Mouse (Mus musculus) forebrain, embryonic 11.5 days (tissue): Measurements from ENCODE around the gene Dok5. TPM values are rescaled to one million over a fixed set of nuclear protein-coding genes. Genes with fewer than 3 reads are reported as not detected.

Experiments used
- ATAC-seq: fragments of 200-750 bp; cut with Nextera tagmentation; replicated peaks from 2 replicates; pipeline ENCODE4 v1.8.0; 2017; ENCODE audit warnings: moderate TSS enrichment; ENCODE audit not compliant: low FRiP score
- DNase-seq: peaks from one replicate; pipeline ENCODE4 v3.0.0-alpha.2; 2017; ENCODE audit warnings: low spot score
- H3K27ac ChIP-seq: fragments of 300-500 bp; sonication (generic); 2 replicates; pipeline ENCODE4 v1.5.1; 2014; ENCODE audit warnings: low read depth, low read length
- H3K27me3 ChIP-seq: fragments of 300-500 bp; sonication (generic); 2 replicates; pipeline ENCODE4 v1.6.1; 2014; ENCODE audit warnings: mild to moderate bottlenecking, low read length, mixed read lengths; ENCODE audit not compliant: control insufficient read depth, insufficient read depth
- H3K36me3 ChIP-seq: fragments of 300-500 bp; sonication (generic); 2 replicates; pipeline ENCODE4 v1.6.1; 2014; ENCODE audit warnings: mild to moderate bottlenecking, low read length, moderate library complexity, mixed read lengths; ENCODE audit not compliant: control insufficient read depth, insufficient read depth
- H3K4me1 ChIP-seq: fragments of 300-500 bp; sonication (generic); replicated peaks from 2 replicates; pipeline ENCODE4 v1.6.1; 2014; ENCODE audit warnings: low read length, mixed read lengths; ENCODE audit not compliant: control insufficient read depth, insufficient read depth
- H3K4me2 ChIP-seq: fragments of 300-500 bp; sonication (generic); 2 replicates; pipeline ENCODE4 v1.6.1; 2014; ENCODE audit warnings: low read depth, mild to moderate bottlenecking, low read length, moderate library complexity, mixed read lengths; ENCODE audit not compliant: severe bottlenecking
- H3K4me3 ChIP-seq: fragments of 300-500 bp; sonication (generic); 2 replicates; pipeline ENCODE4 v1.5.1; 2014; ENCODE audit warnings: low read depth, low read length
- H3K9ac ChIP-seq: fragments of 300-500 bp; sonication (generic); 2 replicates; pipeline ENCODE4 v1.6.1; 2014; ENCODE audit warnings: low read length
- H3K9me3 ChIP-seq: fragments of 300-500 bp; sonication (generic); 2 replicates; pipeline ENCODE4 v1.6.1; 2016; ENCODE audit warnings: low read length, mixed read lengths; ENCODE audit not compliant: control insufficient read depth
- WGBS: fragments of 180-500 bp; shearing (Covaris S2); extraction: QIAGEN DNeasy Blood & Tissue Kit; methylation state at CpG from one replicate; pipeline ENCODE4 v1.1.7; 2014; 5-methylcytosine and 5-hydroxymethylcytosine counted together
- polyA plus RNA-seq: library from polyadenylated mRNA; unstranded; fragments of >200 nt; fragmentation: Nextera tagmentation; extraction: Ambion mirVana; gene quantifications from 2 replicates; pipeline ENCODE4 v1.2.1, GENCODE M21; 2014

Dok5 gene
- polyA plus RNA-seq, 1 experiment from 2014 or later, result 6.2 TPM

- Histone ChIP-seq H3K9ac (no peak overlapping the region), H3K4me2 (no peak overlapping the region), H3K4me1 (peaks cover 2% of the 10 kb centered on the region; the same call in 1 of the 2 replicates), H3K36me3 (no peaks in the 10 kb centered on the region), H3K9me3 (no peaks in the 10 kb centered on the region), H3K4me3 (no peak overlapping the region), H3K27me3 (no peaks in the 10 kb centered on the region), H3K27ac (no peak overlapping the region)
- 90% methylated on average over 8 of the region's 8 CpGs for WGBS
- DNase-seq, result peak; percentile 24
- no peak for ATAC-seq
These were observed 1.5 kb upstream of the Dok5 start for GRCm38 (mm10) chr2:170730136-170730535.

- no peaks in the 10 kb centered on the region for H3K36me3 ChIP-seq
These were observed 826 bp upstream of the Dok5 start for GRCm38 (mm10) chr2:170730781-170731180.

GRCm38 (mm10) chr2:170731205-170731604 lies 402 bp upstream of the Dok5 start:
- DNase-seq (peak; percentile 46), ATAC-seq (peak; percentile 53)
- Histone ChIP-seq H3K9me3 (no peaks in the 10 kb centered on the region), H3K4me1 (peaks cover 2% of the 10 kb centered on the region; the same call in 1 of the 2 replicates), H3K4me3 (peak overlapping the region; percentile 36), H3K36me3 (no peaks in the 10 kb centered on the region), H3K4me2 (peak overlapping the region; percentile 85), H3K27me3 (no peaks in the 10 kb centered on the region), H3K9ac (peak overlapping the region; percentile 62), H3K27ac (no peak overlapping the region)
- 20% methylated on average over 6 of the region's 6 CpGs for WGBS

More at GRCm38 (mm10) chr2:170730781-170731180, 826 bp upstream of the Dok5 start:
- Histone ChIP-seq H3K9me3 (no peaks in the 10 kb centered on the region), H3K4me1 (peaks cover 2% of the 10 kb centered on the region; the same call in 1 of the 2 replicates), H3K27me3 (no peaks in the 10 kb centered on the region), H3K4me2 (peak overlapping the region; percentile 85; the same call in 1 of the 2 replicates), H3K27ac (no peak overlapping the region), H3K4me3 (no peak overlapping the region), H3K9ac (no peak overlapping the region)
- ATAC-seq, result no peak; the same call in 1 of the 2 replicates
- 69% methylated on average over 13 of the region's 13 CpGs for WGBS
- peak; percentile 41 for DNase-seq

- ATAC-seq (no peak), DNase-seq (no peak)
- H3K4me1 ChIP-seq, result peaks cover 2% of the 10 kb centered on the region; the same call in 1 of the 2 replicates
- no peak overlapping the region for H3K4me2 ChIP-seq
- H3K4me3 ChIP-seq, result no peak overlapping the region
- H3K9ac ChIP-seq, result no peak overlapping the region
- no peaks in the 10 kb centered on the region for H3K9me3 ChIP-seq
- 84% methylated on average over 1 of the region's 1 CpGs for WGBS
- no peak overlapping the region for H3K27ac ChIP-seq
- no peaks in the 10 kb centered on the region for H3K36me3 ChIP-seq
- no peaks in the 10 kb centered on the region for H3K27me3 ChIP-seq
These were observed 2.1 kb downstream of the Dok5 start for GRCm38 (mm10) chr2:170733671-170734070.

- Histone ChIP-seq H3K4me3 (no peak overlapping the region), H3K4me2 (no peak overlapping the region), H3K9me3 (no peaks in the 10 kb centered on the region), H3K27ac (no peak overlapping the region), H3K9ac (no peak overlapping the region), H3K36me3 (no peaks in the 10 kb centered on the region), H3K27me3 (no peaks in the 10 kb centered on the region), H3K4me1 (peaks cover 2% of the 10 kb centered on the region; the same call in 1 of the 2 replicates)
- ATAC-seq (no peak), DNase-seq (peak; percentile 19)
- WGBS, result 70% methylated on average over 3 of the region's 3 CpGs
These were observed 2.8 kb downstream of the Dok5 start for GRCm38 (mm10) chr2:170734446-170734845.

- Histone ChIP-seq H3K4me3 (no peak overlapping the region), H3K9me3 (no peaks in the 10 kb centered on the region), H3K36me3 (no peaks in the 10 kb centered on the region), H3K4me2 (no peak overlapping the region), H3K9ac (no peak overlapping the region), H3K4me1 (0 out of 2 replicates have a peak, but pooled peaks cover 1% of the 10 kb centered on the region), H3K27me3 (no peaks in the 10 kb centered on the region), H3K27ac (no peak overlapping the region)
- peak; percentile 38 for DNase-seq
- 91% methylated on average over 9 of the region's 9 CpGs for WGBS
- ATAC-seq, result no peak
These were observed 6.8 kb downstream of the Dok5 start for GRCm38 (mm10) chr2:170738446-170738845.

- Histone ChIP-seq H3K27me3 (no peaks in the 10 kb centered on the region), H3K9me3 (no peaks in the 10 kb centered on the region), H3K9ac (no peak overlapping the region), H3K36me3 (no peaks in the 10 kb centered on the region), H3K4me3 (no peak overlapping the region), H3K4me1 (0 out of 2 replicates have a peak, but pooled peaks cover 1% of the 10 kb centered on the region), H3K27ac (no peak overlapping the region), H3K4me2 (no peak overlapping the region)
- 90% methylated on average over 9 of the region's 9 CpGs for WGBS
- peak; percentile 40 for DNase-seq
- no peak for ATAC-seq
These were observed 7.3 kb downstream of the Dok5 start for GRCm38 (mm10) chr2:170738891-170739290.

GRCm38 (mm10) chr2:170739713-170740365 lies 8.2 kb downstream of the Dok5 start:
- Histone ChIP-seq H3K27me3 (no peaks in the 10 kb centered on the region), H3K27ac (no peak overlapping the region), H3K9me3 (no peaks in the 10 kb centered on the region), H3K4me1 (0 out of 2 replicates have a peak, but pooled peaks cover 1% of the 10 kb centered on the region), H3K4me2 (no peak overlapping the region), H3K4me3 (no peak overlapping the region), H3K9ac (no peak overlapping the region), H3K36me3 (no peaks in the 10 kb centered on the region)
- ATAC-seq, result no peak
- 71% methylated on average over 8 of the region's 8 CpGs for WGBS
- peak; percentile 47 for DNase-seq

GRCm38 (mm10) chr2:170743521-170743920 lies 11.9 kb downstream of the Dok5 start:
- Histone ChIP-seq H3K9ac (no peak overlapping the region), H3K27ac (no peak overlapping the region), H3K4me2 (no peak overlapping the region), H3K27me3 (no peaks in the 10 kb centered on the region), H3K9me3 (no peaks in the 10 kb centered on the region), H3K36me3 (no peaks in the 10 kb centered on the region), H3K4me1 (0 out of 2 replicates have a peak, but pooled peaks cover 1% of the 10 kb centered on the region), H3K4me3 (no peak overlapping the region)
- DNase-seq (no peak), ATAC-seq (no peak)
- 82% methylated on average over 2 of the region's 2 CpGs for WGBS
